Mouse (Mus musculus) neutrophil, adult 5-6 weeks (primary cell): ENCODE measurements around the gene Ankrd44. TPM values are rescaled to one million over a fixed set of nuclear protein-coding genes. Genes with fewer than 3 reads are reported as not detected.

Source experiments
- ATAC-seq: fragments of 151-379, 151-347 bp; 2 replicates; pipeline ENCODE4 v1.8.0; 2017; ENCODE audit warnings: mild to moderate bottlenecking, moderate TSS enrichment; ENCODE audit not compliant: insufficient number of reproducible peaks, poor library complexity, low FRiP score, severe bottlenecking; ENCODE audit errors: extremely low read depth
- total RNA-seq: library from RNA; stranded (forward); fragments of 200-1000 nt; gene quantifications from 2 replicates; pipeline ENCODE4 v1.2.3, GENCODE M21; 2017

The Ankrd44 gene
- total RNA-seq, 1 experiment from 2014 or later: 407 TPM

GRCm38 (mm10) chr1:54859876-54860275, 66.3 kb downstream of the Ankrd44 start:
- no peak for ATAC-seq

GRCm38 (mm10) chr1:54858898-54859297, 67.3 kb downstream of the Ankrd44 start:
- no peak for ATAC-seq

DNA sequence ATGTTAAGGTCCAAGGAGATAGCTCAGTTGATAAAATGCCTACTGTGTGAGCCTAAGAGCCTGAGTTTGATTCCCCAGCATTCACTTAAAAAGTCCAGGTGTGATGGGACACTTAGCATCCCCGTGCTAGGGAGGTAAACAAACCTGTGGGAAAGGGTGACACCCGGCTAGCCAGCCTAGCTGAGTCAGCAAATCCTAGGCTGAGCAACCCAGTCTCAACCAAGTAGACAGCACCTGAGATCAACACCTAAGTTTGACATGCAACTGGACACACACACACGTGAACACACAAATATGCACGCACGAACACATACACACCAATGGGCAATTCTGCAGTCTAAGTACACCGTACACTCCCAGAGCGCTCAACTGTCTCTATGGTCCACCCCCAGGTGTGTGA, 69.7 kb downstream of the Ankrd44 start:
- ATAC-seq: no peak

DNA sequence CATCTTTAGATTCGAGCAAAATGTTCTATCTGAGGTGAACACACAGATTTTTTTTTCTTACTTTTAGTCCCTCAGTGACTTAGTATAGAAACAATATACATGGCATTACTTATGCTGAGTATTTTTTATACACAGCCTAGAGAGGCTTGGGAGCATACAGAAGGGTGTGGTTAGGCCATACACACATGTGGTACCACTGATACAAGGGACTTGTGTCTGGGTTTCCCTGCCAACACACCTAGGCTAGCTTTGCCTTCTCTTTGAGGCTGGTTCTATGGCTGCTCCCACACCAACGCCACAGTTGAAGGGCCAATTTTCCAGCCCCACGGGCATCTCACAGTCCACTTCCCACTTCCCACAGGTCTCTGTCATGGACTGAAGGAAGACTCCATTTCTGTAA, 70.2 kb downstream of the Ankrd44 start:
- no peak for ATAC-seq

DNA sequence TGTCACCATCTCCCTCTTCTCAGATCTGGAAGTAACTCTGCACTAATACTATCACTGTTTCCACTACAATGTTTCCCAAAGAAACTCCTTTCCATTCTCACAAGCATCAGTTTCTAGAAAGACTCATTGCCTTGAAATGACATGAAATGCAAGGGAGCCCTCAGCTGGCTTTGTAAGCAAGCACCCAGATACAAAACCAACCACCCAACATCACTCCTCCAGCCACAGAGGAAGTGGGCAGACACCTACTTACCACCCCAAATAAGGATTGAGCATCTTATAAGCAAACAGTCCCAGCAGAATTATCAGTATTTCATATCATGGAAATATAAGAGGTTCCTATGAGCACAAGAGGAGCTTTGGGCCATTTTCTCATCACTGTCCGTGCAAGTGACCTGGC, 71.8 kb downstream of the Ankrd44 start:
- 0 out of 2 replicates have a peak, but pooled peaks have one; percentile 11 for ATAC-seq

GRCm38 (mm10) chr1:54853311-54854000, 72.7 kb downstream of the Ankrd44 start:
- ATAC-seq: no peak

DNA sequence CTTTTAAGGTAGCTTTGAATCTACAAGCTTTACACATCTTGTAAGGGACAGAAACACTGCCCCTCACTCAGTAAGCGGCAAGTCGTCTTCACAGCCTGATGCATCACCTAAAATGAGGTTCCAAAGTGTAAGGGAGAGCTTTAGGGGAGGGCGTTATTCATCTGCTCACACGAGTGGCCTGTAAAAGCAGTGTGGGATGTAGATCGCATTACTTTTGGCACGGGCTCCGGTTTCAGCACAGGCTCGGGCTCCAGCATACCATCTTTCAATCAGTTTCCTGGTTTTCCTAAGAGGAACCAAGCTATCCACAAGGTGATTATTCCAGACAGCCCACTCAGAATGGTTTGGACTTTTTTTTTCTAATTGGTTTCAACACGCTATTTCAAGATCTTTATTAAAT, 74.6 kb downstream of the Ankrd44 start:
- ATAC-seq: no peak

GRCm38 (mm10) chr1:54850077-54850476, 76.1 kb downstream of the Ankrd44 start:
- no peak for ATAC-seq

DNA sequence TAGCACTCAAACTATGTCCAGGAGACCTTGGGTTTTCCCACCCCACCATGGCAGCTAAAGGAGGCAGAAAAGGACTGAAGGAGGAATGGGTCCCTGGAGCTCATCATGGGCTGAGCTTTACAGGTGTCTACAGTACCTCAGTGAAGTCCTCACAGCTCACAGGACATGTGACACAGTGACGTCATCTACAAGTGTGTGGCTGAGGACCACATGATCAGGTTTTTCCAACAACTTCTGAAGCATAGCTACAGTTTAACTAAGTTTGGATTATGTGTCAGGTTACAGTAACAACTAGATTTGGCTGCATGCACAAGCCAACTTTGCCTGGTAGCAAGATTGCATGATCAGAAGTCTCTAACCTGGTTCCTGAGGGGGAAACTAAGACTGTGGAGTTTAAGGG, 78.9 kb downstream of the Ankrd44 start:
- no peak; the same call in 1 of the 2 replicates for ATAC-seq

- no peak for ATAC-seq
Measured at GRCm38 (mm10) chr1:54846346-54847000, 79.7 kb downstream of the Ankrd44 start.

GRCm38 (mm10) chr1:54844361-54844760, 81.8 kb downstream of the Ankrd44 start:
- ATAC-seq: no peak

GRCm38 (mm10) chr1:54842765-54843461, 83.3 kb downstream of the Ankrd44 start:
- no peak for ATAC-seq

DNA sequence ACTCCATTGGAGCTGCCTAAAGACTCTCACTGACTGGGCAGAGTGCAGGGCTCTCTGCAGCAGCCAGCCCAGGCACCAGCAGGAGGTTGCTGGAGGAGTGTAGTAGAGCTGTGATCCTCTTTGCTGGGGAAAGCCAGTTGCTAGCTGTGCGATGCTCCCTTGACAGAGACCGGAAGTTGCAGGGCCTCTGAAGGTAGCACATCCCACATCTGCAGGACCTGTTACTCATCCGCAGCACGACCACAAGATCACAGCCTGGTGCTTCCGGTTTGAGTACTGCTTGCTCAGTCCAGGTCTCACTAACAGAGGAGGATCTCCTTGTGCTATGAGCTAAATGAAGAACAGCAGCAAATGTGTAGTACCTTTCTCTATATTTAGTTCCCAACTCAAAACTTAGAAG, 84.4 kb downstream of the Ankrd44 start:
- ATAC-seq: peak; percentile 89

- ATAC-seq: no peak
Measured at GRCm38 (mm10) chr1:54840040-54840439, 86.1 kb downstream of the Ankrd44 start.

DNA sequence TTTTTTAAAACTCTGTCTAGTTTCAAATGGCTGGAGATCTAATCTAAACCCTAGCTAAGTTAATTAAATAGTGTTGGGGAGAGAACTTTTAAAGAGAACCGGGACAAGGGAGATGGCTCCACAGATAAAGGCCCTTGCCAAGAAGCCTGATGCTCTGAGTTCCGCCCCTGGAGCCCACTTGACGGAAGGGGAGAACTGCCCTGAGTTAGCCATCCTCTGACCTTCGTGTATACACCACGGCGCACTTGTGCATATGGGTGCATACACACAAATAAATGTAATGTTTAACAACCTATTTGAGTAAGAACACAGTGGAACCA, 87.7 kb downstream of the Ankrd44 start:
- ATAC-seq: no peak

GRCm38 (mm10) chr1:54837721-54838485, 88.3 kb downstream of the Ankrd44 start:
- ATAC-seq: peak; percentile 47

- ATAC-seq: no peak
Measured at GRCm38 (mm10) chr1:54835661-54836205, 90.5 kb downstream of the Ankrd44 start.

DNA sequence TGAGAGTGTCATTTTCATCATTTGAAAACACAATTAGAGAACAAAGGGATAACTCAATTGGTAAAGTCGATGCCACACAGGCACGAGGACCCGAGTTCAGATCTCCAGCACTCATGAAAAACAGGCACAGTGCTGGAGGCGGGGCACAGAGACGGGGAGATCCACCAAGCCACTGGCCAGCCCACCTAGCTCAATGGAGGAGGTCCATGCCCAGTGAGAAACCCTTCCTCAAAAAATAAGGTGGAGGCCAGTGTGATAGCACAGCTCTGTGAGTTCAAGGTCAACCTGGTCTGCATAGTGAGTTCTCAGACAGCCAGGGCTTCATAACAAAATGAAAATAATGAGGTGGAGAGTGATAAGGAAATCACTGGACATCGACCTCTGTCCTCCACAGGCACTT, 93.0 kb downstream of the Ankrd44 start:
- no peak for ATAC-seq

DNA sequence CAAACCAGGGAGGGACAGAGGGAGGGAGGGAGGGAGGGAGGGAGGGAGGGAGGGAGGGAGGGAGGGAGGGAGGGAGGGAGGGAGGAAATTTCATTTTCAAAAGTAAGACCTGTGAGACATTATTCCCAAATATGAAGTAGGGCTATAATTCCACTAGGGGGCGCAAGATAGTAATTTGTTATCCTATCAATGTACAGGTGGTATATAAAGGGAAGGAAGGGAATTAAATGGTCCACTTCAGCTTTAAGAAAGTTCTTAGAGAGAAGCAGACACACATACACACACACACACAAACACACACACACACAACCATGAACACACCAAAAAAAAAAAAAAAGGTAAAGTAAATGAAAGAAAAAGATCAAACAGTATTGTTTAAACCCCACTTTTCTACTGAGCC, 93.4 kb downstream of the Ankrd44 start:
- peak; percentile 50 for ATAC-seq
